Mouse (Mus musculus) bone marrow macrophage, adult 2 months (primary cell): ENCODE results near the gene Actb.

ENCODE experiments used
- CTCF ChIP-seq: IDR thresholded peaks from 2 replicates; pipeline ENCODE4 v1.5.1; 2012; ENCODE audit warnings: low read depth, mild to moderate bottlenecking, low read length, moderate library complexity
- POLR2A ChIP-seq: IDR thresholded peaks from 2 replicates; pipeline ENCODE4 v1.6.1; 2012; ENCODE audit warnings: mild to moderate bottlenecking, low read depth, low read length, borderline replicate concordance

DNA sequence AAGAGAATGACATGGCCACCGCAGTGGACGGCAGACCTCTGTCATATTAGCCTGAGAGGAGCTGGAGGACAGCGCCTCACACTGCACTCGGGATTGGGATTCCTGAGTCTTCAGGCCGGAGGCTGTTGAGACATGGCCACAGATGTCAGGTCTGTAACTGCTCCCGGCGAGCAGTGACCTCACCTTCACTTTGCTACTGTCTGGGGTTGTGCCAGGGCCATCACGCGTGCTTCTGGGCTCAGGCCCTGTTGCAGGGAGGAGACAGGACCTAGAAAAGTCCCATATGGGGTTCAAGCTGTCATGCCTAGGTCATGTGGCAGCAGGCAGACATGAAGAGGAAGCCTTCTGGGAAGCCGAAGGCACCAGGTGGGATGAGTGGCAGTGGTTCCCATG is 31.0 kb downstream of the Actb start:
- no peak for TF ChIP-seq CTCF
- TF ChIP-seq POLR2A, result no peak
